Mouse (Mus musculus): ENCODE measurements around the gene H2-Aa.

H2-Aa gene

GRCm38 (mm10) chr17:34263811-34264371 lies 23.7 kb downstream of the H2-Aa start:
- DNase-seq (ENCODE audit: low spot score in 2 of 2) = no peak

DNA sequence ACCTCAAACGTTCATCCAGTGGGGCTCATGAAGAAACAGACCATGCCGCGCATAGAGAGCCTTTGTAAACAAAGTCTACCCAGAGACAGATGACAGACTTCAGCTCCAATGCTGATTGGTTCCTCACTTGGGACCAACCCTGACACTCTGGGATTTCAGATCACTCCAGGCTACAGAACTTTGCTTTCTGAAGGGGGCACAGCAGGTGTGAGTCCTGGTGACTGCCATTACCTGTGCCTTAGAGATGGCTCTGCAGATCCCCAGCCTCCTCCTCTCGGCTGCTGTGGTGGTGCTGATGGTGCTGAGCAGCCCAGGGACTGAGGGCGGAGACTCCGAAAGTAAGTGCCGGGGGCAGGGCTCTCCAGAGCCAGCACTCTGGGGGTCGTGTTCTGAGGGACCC lies 24.6 kb downstream of the H2-Aa start:
- DNase-seq (ENCODE audit: low spot score in 2 of 2) = peak; percentile 51 to 56

GRCm38 (mm10) chr17:34261502-34261901 lies 26.1 kb downstream of the H2-Aa start:
- DNase-seq (ENCODE audit: low spot score in 2 of 2) = peak; percentile 54 to 58

DNA sequence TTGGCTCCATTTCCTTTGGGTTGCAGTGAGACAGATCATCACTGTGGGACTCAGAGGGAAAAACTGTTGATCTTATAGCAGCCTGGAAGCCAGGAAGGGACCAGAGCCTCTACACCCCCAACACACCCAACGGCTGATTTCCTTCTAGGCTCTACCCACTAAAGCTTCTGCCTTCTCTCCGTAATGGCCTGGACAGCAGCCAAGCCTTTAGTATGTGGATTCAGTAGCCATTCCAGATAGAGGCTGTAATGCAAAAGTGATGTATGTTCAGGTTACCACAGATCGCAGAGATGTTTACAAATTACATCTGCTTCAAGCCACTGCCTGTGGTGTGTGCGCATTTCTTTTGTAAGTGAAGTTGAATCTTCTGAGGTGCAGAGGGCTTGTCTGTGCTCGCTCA lies 27.1 kb downstream of the H2-Aa start:
- no peak for DNase-seq (ENCODE audit: low spot score in 2 of 2)

- DNase-seq (ENCODE audit: low spot score in 2 of 2) = peak; percentile 75 to 83
Measured at GRCm38 (mm10) chr17:34257594-34258375, 29.8 kb downstream of the H2-Aa start, which contains the start of gene H2-Ab1. TSS of gene H2-Ab1 (plus strand) at chr17:34257689.

DNA sequence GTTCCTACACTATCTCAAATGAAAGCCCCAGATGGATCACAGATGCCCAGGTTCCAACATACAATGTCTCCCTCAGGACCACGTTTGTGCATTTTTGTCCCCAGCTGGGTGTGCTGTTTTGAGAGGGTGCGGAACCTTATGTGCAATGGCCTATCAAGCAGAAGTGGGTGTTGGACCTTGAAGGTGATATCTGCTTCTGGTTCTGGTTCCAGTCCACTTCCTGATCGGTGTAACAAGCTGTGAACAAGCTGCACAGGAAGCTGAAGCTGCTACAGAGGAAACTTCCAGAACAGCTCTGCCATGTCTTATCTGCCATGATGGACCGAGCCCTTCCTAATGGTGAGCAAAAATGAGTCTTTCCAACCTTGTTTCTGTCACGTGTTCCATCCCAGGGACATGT lies 31.1 kb downstream of the H2-Aa start:
- no peak for DNase-seq (ENCODE audit: low spot score in 2 of 2)

DNA sequence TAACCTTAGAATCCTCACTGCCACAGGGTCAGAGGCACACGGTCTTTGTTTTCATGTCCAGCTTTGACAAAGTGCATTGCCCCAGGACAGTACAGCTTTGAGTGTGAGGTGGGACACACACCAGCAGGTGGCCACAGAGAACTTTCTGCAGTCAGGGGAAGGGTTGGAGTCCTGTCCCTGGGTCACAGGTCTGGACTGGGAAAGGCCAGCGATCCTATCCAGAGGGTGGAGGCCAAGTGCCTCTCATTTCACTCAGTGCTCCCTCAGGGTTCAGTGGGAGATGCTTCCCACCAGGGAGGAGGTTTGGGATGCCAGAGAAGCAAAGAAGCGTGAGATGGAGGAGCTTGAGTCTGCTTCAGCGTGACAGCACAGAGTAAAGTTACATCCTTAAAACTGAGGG lies 36.0 kb downstream of the H2-Aa start:
- DNase-seq (ENCODE audit: low spot score in 2 of 2) = no peak

- DNase-seq (ENCODE audit: low spot score in 2 of 2) = no peak
Measured at GRCm38 (mm10) chr17:34249878-34250277, 37.7 kb downstream of the H2-Aa start.

- DNase-seq (ENCODE audit: low spot score in 2 of 2) = no peak
Measured at GRCm38 (mm10) chr17:34249361-34249760, 38.3 kb downstream of the H2-Aa start.

GRCm38 (mm10) chr17:34248764-34249163 lies 38.9 kb downstream of the H2-Aa start:
- DNase-seq (ENCODE audit: low spot score in 2 of 2) = no peak

GRCm38 (mm10) chr17:34247047-34247446 lies 40.6 kb downstream of the H2-Aa start:
- no peak for DNase-seq (ENCODE audit: low spot score in 2 of 2)

DNA sequence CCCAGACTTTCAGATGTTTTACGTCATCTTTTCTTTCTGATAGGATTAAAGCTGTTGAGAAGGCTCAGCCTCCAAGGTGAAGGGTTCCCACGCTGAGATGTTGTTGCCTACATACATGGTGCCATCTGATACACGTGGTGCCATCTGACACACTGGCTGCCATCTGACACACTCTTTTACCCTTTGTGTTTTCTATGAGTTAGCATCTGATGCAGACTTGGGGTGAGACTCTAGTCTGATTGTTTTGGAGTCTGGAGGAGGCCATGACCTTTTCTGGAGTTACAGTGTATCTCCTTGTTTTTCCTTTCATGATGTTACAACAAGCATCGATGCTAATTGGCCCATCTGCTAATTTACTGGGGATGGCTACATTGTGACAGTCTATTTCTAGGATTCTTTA lies 43.0 kb downstream of the H2-Aa start:
- DNase-seq (ENCODE audit: low spot score in 2 of 2) = no peak

DNA sequence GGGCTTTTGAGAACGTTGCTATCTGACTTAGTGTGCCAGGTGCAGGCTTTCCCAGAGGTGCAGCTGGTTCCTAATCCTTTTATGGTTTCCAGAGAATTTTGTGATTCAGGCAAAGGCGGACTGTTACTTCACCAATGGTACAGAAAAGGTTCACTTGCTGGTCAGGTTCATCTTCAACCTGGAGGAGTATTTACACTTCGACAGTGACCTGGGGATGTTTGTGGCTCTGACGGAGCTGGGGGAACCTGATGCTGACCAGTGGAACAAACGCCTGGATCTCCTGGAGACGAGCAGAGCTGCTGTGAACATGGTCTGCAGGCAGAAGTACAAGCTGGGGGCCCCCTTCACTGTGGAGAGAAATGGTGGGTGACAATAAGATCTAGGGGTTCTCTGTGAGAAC lies 46.7 kb downstream of the H2-Aa start:
- DNase-seq (ENCODE audit: low spot score in 2 of 2) = no peak

GRCm38 (mm10) chr17:34240366-34240765 lies 47.3 kb downstream of the H2-Aa start:
- no peak for DNase-seq (ENCODE audit: low spot score in 2 of 2)

DNA sequence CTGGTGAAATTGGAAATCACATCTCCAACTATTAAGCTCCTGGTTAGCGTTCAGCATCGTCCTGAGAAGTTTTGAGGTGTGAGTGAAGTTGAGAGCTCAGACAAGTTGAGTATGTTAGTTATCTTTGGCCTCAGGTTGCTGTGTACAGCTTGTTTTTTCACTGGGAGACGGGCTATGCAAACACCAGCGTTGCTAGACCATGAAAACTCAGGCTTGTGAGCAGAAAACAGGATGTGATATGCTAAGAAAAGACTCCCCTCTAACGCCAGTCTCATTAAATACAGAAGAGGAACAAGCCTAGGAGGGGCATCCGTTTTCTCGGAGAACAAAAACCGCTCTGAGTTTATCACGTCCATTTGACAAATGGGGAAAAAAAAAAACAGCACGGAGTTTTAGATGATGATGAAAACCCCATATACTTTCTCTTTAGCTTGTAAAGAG lies 48.0 kb downstream of the H2-Aa start:
- no peak for DNase-seq (ENCODE audit: low spot score in 2 of 2)

- DNase-seq (ENCODE audit: low spot score in 2 of 2) = no peak
Measured at GRCm38 (mm10) chr17:34238706-34239105, 48.9 kb downstream of the H2-Aa start, which contains the start of gene H2-Ob. TSS of gene H2-Ob (plus strand) at chr17:34238903.

GRCm38 (mm10) chr17:34237741-34238140 lies 49.9 kb downstream of the H2-Aa start:
- no peak for DNase-seq (ENCODE audit: low spot score in 2 of 2)

DNA sequence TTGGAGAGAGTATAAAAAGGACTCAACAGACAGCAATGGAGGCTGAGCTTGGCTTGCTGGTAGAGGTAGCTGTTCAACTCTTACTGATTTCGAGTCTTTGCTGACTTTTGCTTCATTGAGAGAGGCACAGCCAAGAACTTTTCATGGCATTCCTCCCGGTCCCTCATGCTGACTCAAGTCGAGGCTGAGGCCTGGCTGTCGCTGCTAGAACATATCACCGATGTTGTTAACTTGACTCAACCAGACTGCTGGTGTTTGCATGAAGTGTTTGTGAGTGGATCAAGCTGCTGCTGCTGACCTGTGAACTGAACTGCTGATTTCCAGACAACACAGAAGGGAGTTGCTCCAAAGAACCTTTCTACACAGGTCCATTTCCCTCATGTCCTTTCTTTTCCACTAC lies 50.9 kb downstream of the H2-Aa start:
- DNase-seq (ENCODE audit: low spot score in 2 of 2) = no peak

GRCm38 (mm10) chr17:34234926-34235325 lies 52.7 kb downstream of the H2-Aa start:
- DNase-seq (ENCODE audit: low spot score in 2 of 2) = peak; percentile 55 to 77

Data from urinary bladder, postnatal 36 days (tissue).